Mouse (Mus musculus) telencephalon, adult 2 months (tissue): ENCODE results near the gene Spata13.
A peak's percentile ranks its signal among the peaks of the same experiment; 100 is the strongest.

Source experiments
- DNase-seq: peaks from one replicate; pipeline ENCODE4 v3.0.0-alpha.2; 2011; ENCODE audit warnings: low read depth, low spot score

Spata13 gene

GRCm38 (mm10) chr14:60633961-60634864, at the start of gene Spata13:
Gene Spata13 (plus strand): TSS chr14:60634001.
- no peak for DNase-seq

GRCm38 (mm10) chr14:60586687-60587453, 46.9 kb upstream of the Spata13 start:
- no peak for DNase-seq

GRCm38 (mm10) chr14:60589001-60589400, 44.8 kb upstream of the Spata13 start:
- DNase-seq: no peak

DNA sequence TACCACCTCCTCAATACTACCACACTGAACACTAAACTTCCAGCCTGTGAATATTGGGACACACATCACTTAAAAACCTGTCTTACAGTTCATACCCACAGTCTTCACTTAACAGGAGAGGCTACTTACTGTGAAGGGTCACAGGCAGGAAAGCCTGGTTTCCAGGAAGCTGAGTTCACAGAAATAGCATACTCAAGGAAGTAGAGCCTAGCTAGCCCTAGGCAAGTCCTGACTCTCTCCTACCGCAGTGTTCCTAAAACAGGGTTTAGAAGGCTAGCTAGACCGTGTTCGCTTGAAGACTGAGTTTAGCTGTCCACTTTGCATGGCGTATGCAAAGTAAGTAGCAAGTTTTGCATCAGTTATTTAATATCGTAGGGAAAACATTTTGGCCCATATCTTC, 41.5 kb upstream of the Spata13 start:
- no peak for DNase-seq

- DNase-seq: peak; percentile 22
These were observed 41.0 kb upstream of the Spata13 start for GRCm38 (mm10) chr14:60592822-60593221.

DNA sequence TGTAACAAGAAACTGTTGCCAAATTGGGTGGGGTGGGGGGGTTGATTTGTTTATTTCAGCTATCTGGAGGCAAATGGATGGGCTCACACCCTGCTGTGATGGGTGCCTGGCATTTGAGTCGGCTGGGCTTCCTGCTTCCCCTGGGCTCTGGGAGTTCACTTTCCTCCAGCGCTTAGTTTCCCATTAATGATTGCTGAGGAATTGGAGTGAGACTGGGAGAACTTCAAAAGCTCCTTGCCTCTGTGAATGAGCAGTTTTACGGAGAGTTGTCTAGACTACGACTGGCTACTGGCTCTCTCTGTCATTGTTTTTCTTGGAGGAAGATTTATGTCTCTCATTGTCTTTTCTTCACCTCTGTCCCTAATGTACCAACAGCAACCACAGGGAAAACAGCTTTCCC, 36.2 kb upstream of the Spata13 start:
- no peak for DNase-seq

DNA sequence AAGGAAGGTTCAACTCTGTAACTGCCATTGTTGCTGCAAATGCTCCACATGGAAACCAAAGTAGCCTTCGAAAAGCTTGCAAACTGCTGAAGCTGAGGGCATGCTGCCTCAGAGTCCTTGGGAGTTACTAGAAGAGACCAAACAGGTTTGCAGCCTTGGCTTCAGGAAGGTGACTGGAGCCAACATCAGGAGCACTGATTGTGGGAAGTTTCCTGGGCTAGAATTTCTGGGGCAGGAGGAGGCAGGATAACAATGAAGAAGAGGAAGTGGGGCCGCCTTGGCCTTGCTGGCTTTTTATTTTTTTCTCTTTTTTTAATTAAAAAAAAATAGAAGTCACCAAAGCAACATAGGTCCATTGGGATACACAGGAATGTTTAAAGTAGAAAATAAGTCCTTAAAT, 34.8 kb upstream of the Spata13 start:
- DNase-seq: no peak

DNA sequence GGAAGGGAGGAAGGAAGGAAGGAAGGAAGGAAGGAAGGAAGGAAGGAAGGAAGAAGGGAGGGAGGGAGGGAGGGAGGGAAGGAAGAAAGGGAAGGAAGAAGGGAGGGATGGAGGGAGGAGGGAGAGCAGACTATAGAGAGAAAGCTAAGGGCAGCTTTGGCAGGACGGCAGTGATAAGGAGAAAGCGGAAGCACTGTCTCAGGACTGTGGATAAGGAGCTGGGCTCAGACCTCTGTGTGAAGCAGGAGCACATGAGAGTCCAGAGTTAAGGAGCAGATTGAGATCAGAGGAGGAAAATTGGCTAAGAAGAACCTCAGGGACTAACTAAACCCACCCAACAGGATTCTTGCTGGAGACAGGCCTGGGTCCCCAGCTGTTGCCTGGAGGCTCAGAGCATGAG, 28.2 kb upstream of the Spata13 start:
- no peak for DNase-seq

DNA sequence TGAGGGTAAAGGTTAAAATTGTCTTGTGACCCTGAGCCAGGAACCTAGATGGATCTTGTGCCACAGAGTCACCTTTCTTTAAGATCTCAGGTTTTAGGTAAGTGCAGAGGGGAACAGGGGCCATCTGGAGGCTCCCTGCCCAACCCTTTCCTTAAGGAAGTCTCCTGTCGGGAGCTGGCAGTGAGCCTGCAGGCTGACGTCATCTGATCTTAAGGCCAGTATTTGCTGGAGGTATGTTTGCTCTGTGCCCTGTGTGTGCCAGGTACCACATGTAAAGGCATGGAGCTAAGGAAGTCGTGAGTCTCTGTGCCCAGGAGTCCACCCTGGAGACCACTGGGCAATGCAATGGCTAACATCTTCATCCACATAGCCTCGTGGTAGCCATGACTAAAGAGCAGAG, 27.6 kb upstream of the Spata13 start:
- no peak for DNase-seq

DNA sequence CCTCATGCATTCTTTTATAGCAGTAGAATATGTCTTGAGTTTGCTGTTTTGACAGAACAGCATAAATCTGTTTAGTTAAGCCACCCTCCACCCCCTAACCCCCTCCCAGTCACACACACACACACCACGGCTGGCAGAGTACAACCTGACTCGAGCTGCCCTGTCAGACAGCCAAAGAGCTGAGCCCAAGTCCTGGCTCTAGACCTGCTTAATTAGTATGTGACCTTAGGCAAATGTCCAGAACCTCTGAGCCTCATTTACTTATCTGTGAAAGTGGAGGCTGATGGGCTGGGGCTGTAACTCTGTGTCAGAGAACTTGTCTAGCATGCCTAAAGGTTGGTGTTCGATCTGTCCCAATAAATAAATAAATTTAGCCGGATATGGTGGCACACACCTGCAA, 26.1 kb upstream of the Spata13 start:
- DNase-seq: no peak

DNA sequence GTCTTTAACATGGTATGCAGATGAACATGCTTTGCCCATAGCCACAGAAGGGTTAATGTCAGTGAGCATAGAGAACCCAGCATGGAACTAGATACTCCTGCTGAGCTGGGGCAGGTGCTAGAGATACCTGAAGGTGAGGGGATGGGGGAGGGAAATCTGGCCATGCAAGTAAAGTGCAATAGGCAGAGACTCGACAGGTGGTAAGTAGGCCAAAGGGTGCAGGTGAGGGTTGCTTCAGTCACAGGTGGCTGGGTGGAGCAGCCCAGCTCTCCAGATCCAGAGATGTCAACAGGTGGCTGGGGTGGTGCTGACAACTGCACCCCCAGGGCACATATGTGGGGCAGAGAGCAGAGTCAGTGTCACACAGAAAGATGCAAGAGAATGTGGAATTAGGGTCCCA, 24.6 kb upstream of the Spata13 start:
- DNase-seq: no peak

DNA sequence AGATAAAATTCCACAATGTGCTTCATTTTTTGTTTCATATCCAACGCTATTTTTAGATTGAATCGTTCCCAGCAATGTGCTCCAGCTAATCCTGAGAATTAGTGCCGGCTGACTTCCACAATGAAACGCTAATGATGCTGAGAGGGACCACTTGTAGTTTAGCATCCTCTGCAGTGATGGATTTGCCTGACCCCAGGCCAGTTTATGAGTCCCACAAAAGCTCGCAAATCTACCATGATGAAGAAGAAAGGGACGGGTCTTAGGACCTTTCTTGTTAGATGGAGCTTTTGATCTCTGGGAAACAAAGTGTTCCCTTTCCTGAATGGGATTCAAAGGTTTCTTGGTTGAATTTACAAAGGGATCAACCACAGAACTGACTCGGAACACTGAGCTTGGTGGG, 21.1 kb upstream of the Spata13 start:
- no peak for DNase-seq

DNA sequence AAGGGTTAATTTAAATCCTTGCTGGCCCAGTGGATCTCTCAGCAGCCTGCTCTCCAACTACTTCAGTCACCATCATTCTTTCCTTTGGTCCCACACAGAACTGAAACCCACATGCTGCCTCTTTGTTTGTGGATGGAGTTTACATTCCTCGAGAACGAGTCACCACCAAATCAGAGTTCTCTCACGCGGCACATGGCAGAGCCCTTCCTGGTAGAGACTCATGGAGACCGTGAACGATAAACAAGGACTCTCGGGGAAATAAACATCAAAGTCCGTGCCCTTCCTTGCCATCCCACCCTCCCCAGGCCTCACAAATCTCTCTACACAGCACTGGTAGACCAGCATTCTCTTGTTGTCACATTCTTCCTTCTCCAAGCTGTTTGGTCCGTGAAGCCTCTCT, 12.7 kb upstream of the Spata13 start:
- no peak for DNase-seq

DNA sequence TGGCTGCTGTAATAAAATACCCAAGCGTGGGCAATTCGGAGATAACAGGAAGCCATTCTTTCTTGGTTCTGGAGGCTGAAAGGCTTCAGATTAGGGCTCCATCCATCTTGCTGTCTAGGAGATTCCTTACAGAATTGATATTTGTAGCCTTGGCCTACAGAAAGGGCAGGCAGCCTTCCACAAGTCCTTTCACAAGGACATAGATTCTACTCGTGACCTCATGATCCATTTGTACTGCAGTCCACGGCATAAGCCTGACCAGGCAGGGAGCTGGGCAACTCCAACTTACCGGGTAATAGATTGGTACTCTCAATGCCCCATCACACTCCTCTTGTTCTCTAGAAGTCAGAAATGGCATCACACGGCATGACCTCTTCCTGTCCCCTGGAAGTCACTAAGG, 8.3 kb upstream of the Spata13 start:
- no peak for DNase-seq

DNA sequence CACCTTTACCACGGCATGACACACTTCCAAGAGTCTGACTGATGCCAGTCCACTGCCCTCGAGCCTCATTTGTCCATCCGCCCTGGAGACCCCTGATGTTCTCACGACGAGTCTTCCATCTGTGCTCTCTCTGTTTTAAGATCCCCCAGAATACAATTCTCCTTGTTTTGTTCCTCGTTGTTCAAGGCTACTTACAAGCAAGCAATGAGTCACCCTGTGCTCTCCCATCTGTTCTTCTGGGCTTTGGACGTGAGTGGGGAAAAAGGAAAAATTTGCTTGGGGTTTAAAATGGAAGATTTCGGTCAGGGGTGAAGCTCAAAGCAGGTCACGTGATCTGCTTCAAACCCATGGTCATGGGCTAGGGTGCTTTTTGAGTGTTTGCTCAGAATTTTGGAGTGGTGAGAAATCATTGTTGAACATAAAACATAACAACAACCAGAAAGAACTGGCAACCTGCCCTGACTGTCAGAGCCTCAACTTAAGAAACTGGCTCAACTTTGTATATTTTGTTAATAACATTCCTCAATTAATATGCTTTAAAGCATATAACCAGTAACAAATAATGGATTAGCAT, 3.8 kb upstream of the Spata13 start:
- DNase-seq: no peak

GRCm38 (mm10) chr14:60630981-60631380, 2.8 kb upstream of the Spata13 start:
- DNase-seq: no peak

DNA sequence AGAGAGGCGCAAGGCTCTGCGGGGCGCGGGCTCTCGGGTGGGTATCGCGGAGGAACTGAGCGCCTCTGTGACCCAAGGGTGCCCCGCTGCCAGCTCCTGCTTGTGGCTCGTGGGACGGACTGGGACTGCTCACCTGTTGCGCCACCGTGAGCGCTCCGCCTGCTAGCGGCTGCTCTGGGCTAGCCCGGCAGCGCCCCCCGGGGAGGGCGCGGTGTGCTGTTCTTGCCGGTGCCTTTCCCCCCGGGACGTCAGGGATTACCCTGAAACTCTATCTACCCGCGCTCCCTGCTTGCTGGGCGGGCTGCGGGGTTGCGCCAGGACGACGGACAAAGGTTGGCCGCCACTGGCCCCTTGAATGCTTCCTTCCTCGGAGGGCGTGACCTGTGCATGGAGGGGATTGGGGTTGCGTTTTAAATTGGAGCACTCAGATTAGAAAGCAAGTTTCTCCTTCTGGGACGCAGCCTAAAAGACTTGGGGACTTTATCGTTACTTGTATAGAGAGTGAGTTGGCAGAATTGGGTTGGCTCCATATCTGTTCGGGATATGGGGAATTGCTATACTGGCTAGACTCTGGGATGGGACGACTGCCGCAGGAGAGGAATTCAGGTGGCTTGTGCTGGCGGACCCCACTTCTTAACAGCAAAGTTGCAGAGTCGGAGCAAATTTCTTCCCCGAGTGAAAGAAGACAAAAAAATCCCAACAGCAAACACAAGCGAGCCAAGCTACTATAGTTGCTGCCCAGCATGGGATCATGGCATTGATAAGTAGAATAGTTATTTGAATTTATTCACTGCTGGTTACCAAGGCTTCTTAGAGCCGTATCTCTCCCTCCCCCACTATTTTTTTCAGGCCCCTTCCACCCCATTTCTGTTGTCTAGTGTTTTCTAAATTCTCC, 1.3 kb downstream of the Spata13 start:
- no peak for DNase-seq

GRCm38 (mm10) chr14:60635911-60636607, 2.3 kb downstream of the Spata13 start:
- no peak for DNase-seq

GRCm38 (mm10) chr14:60636608-60636980, 2.8 kb downstream of the Spata13 start:
- no peak for DNase-seq

GRCm38 (mm10) chr14:60636996-60637395, 3.2 kb downstream of the Spata13 start:
- DNase-seq: no peak

- no peak for DNase-seq
These were observed 4.4 kb downstream of the Spata13 start for GRCm38 (mm10) chr14:60638159-60638558.
